Mouse (Mus musculus) frontal cortex, postnatal 25 days (tissue): ENCODE data around the gene Gm11114.

Experiments
- DNase-seq, 2 experiments: peaks; one replicate each; pipeline ENCODE4 v3.0.0; 2022; ENCODE audit warnings: low spot score in 2 of 2

Gene Gm11114

GRCm38 (mm10) chr9:85312473-85312872 lies at the start of gene Gm11114:
Gene Gm11114, plus strand, starts transcription at chr9:85312773.
- DNase-seq, result no peak

GRCm38 (mm10) chr9:85266847-85267246 lies 45.7 kb upstream of the Gm11114 start:
- DNase-seq, result no peak

- DNase-seq, result no peak
These were observed 38.5 kb upstream of the Gm11114 start for GRCm38 (mm10) chr9:85274114-85274513.

GRCm38 (mm10) chr9:85302849-85303248 lies 9.7 kb upstream of the Gm11114 start:
- DNase-seq, result no peak

- DNase-seq, result no peak
These were observed 9.2 kb upstream of the Gm11114 start for GRCm38 (mm10) chr9:85303378-85303777.

GRCm38 (mm10) chr9:85316122-85316521 lies 3.5 kb downstream of the Gm11114 start:
- DNase-seq, result no peak

GRCm38 (mm10) chr9:85320167-85320951 lies 7.8 kb downstream of the Gm11114 start:
- no peak for DNase-seq

GRCm38 (mm10) chr9:85324158-85324875 lies 11.7 kb downstream of the Gm11114 start:
- no peak for DNase-seq

GRCm38 (mm10) chr9:85325201-85325868 lies 12.8 kb downstream of the Gm11114 start:
- DNase-seq, result no peak

GRCm38 (mm10) chr9:85326292-85327241 lies 14.0 kb downstream of the Gm11114 start:
- peak; percentile 8 to 10 for DNase-seq

- peak; percentile 28 to 39 for DNase-seq
These were observed 15.0 kb downstream of the Gm11114 start, which contains the start of gene Tent5a for GRCm38 (mm10) chr9:85327242-85328211. Gene Tent5a, minus strand, starts transcription at chr9:85327348.

- peak; percentile 78 to 85 for DNase-seq
These were observed 15.7 kb downstream of the Gm11114 start for GRCm38 (mm10) chr9:85328259-85328658.

- DNase-seq, result no peak
These were observed 18.9 kb downstream of the Gm11114 start for GRCm38 (mm10) chr9:85331521-85331920.

- no peak for DNase-seq
These were observed 23.5 kb downstream of the Gm11114 start for GRCm38 (mm10) chr9:85336046-85336445.

GRCm38 (mm10) chr9:85340303-85340702 lies 27.7 kb downstream of the Gm11114 start:
- no peak for DNase-seq

- DNase-seq, result no peak
These were observed 30.6 kb downstream of the Gm11114 start for GRCm38 (mm10) chr9:85342892-85343785.

- no peak for DNase-seq
These were observed 35.4 kb downstream of the Gm11114 start for GRCm38 (mm10) chr9:85347823-85348523.

- DNase-seq, result no peak
These were observed 43.0 kb downstream of the Gm11114 start for GRCm38 (mm10) chr9:85355559-85355958.
